Mouse (Mus musculus) myocyte (in vitro differentiated cells): ENCODE measurements at regions not wholly inside any gene's neighbourhood (a gene's known extent, or its start where the extent isn't known, plus 50 kb on each side); places are given as distances from the start of the nearest gene placed in this dataset.
"Not testable (repeated sequence)": the region's sequence is repeated elsewhere in the genome, so short reads cannot be mapped to it uniquely, and the experiment has no call there.

Source experiments
- H3K27me3 ChIP-seq: one replicate; pipeline ENCODE4 v1.6.1; 2011; ENCODE audit not compliant: control insufficient read depth, insufficient read depth, insufficient read length
- H3K36me3 ChIP-seq: one replicate; pipeline ENCODE4 v1.6.1; 2011; ENCODE audit not compliant: control insufficient read depth, insufficient read depth
- H3K4me2 ChIP-seq: one replicate; pipeline ENCODE4 v1.6.1; 2011; ENCODE audit warnings: low read depth, control low read depth
- H3K4me3 ChIP-seq: one replicate; pipeline ENCODE4 v1.5.1; 2011; ENCODE audit warnings: mild to moderate bottlenecking, control low read depth, moderate library complexity
- H3K79me2 ChIP-seq: one replicate; pipeline ENCODE4 v1.6.1; 2011; ENCODE audit not compliant: control insufficient read depth, insufficient read depth
- H3ac ChIP-seq: one replicate; pipeline ENCODE4 v1.6.1; 2011; ENCODE audit not compliant: control insufficient read depth, insufficient read length
- CEBPB ChIP-seq: IDR thresholded peaks from 2 replicates; pipeline ENCODE4 v1.6.1; 2011; ENCODE audit warnings: mild to moderate bottlenecking, moderate library complexity; ENCODE audit not compliant: poor library complexity, insufficient read depth, severe bottlenecking
- E2F4 ChIP-seq: IDR thresholded peaks from one replicate; pipeline ENCODE4 v1.6.1; 2011; ENCODE audit warnings: mild to moderate bottlenecking, control low read depth, moderate library complexity; ENCODE audit not compliant: insufficient read depth
- MAX ChIP-seq: IDR thresholded peaks from one replicate; pipeline ENCODE4 v1.6.1; 2011; ENCODE audit warnings: low read depth, mild to moderate bottlenecking, control low read depth
- MYOD1 ChIP-seq, 3 experiments: IDR thresholded peaks; one replicate each; pipeline ENCODE4 v1.6.1; 2011; ENCODE audit warnings: control low read depth in 2 of 3, low read depth in 2 of 3, mild to moderate bottlenecking in 2 of 3, moderate library complexity in 1 of 3; ENCODE audit not compliant: insufficient read length in 2 of 3, control insufficient read depth in 1 of 3
- MYOG ChIP-seq, 3 experiments: IDR thresholded peaks; one replicate each; pipeline ENCODE4 v1.6.1; 2011; ENCODE audit warnings: control low read depth in 2 of 3, low read depth in 2 of 3, mild to moderate bottlenecking in 2 of 3; ENCODE audit not compliant: insufficient read length in 2 of 3, control insufficient read depth in 1 of 3, insufficient read depth in 1 of 3
- POLR2A ChIP-seq: IDR thresholded peaks from one replicate; pipeline ENCODE4 v1.6.1; 2011; ENCODE audit warnings: low read depth, mild to moderate bottlenecking, control low read depth, moderate library complexity; ENCODE audit not compliant: insufficient read length
- POLR2AphosphoS2 ChIP-seq: IDR thresholded peaks from one replicate; pipeline ENCODE4 v1.6.1; 2011; ENCODE audit warnings: low read depth, control low read depth; ENCODE audit not compliant: insufficient read length
- REST ChIP-seq: IDR thresholded peaks from one replicate; pipeline ENCODE4 v1.6.1; 2011; ENCODE audit warnings: mild to moderate bottlenecking, control low read depth, moderate library complexity; ENCODE audit not compliant: insufficient read depth, insufficient read length
- SRF ChIP-seq: IDR thresholded peaks from one replicate; pipeline ENCODE4 v1.6.1; 2011; ENCODE audit warnings: low read depth; ENCODE audit not compliant: control insufficient read depth, insufficient read length
- TCF12 ChIP-seq: IDR thresholded peaks from one replicate; pipeline ENCODE4 v1.6.1; 2011; ENCODE audit warnings: mild to moderate bottlenecking, control low read depth; ENCODE audit not compliant: poor library complexity, insufficient read depth, severe bottlenecking
- TCF3 ChIP-seq: IDR thresholded peaks from one replicate; pipeline ENCODE4 v1.6.1; 2011; ENCODE audit warnings: low read depth, control low read depth; ENCODE audit not compliant: insufficient read length
- USF1 ChIP-seq: IDR thresholded peaks from one replicate; pipeline ENCODE4 v1.6.1; 2011; ENCODE audit warnings: low read depth, mild to moderate bottlenecking, control low read depth, moderate library complexity

GRCm38 (mm10) chr7:83459520-83459919 is 125.2 kb upstream of the Tmc3 start:
- H3ac ChIP-seq: no peak overlapping the region
- H3K79me2 ChIP-seq: no peaks in the 10 kb centered on the region
- no peak for TF ChIP-seq MAX
- TF ChIP-seq MYOD1 (IDR thresholded peaks at IDR 0.05; ENCODE audit: control insufficient read depth in 1 of 3, insufficient read length in 2 of 3, low read depth in 2 of 3): no peak
- no peak for TF ChIP-seq CEBPB
- TF ChIP-seq MYOG (IDR thresholded peaks at IDR 0.05; ENCODE audit: control insufficient read depth in 1 of 3, insufficient read depth in 1 of 3, insufficient read length in 2 of 3, low read depth in 2 of 3): no peak
- TF ChIP-seq REST: no peak
- no peak for TF ChIP-seq TCF3
- TF ChIP-seq SRF: no peak
- TF ChIP-seq USF1: no peak
- TF ChIP-seq POLR2AphosphoS2: no peak
- no peak for TF ChIP-seq TCF12
- TF ChIP-seq E2F4: no peak
- TF ChIP-seq POLR2A: no peak
- H3K4me3 ChIP-seq: no peak overlapping the region
- H3K27me3 ChIP-seq: no peaks in the 10 kb centered on the region
- no peaks in the 10 kb centered on the region for H3K36me3 ChIP-seq
- no peak overlapping the region for H3K4me2 ChIP-seq

- Histone ChIP-seq H3ac (no peak overlapping the region), H3K36me3 (no peaks in the 10 kb centered on the region), H3K79me2 (no peaks in the 10 kb centered on the region), H3K27me3 (no peaks in the 10 kb centered on the region), H3K4me2 (no peak overlapping the region), H3K4me3 (no peak overlapping the region)
- no peak for TF ChIP-seq USF1
- no peak for TF ChIP-seq CEBPB
- TF ChIP-seq POLR2A: no peak
- TF ChIP-seq REST: no peak
- TF ChIP-seq SRF: no peak
- no peak for TF ChIP-seq TCF12
- no peak for TF ChIP-seq MYOD1 (IDR thresholded peaks at IDR 0.05; ENCODE audit: control insufficient read depth in 1 of 3, insufficient read length in 2 of 3, low read depth in 2 of 3)
- TF ChIP-seq MYOG (IDR thresholded peaks at IDR 0.05; ENCODE audit: control insufficient read depth in 1 of 3, insufficient read depth in 1 of 3, insufficient read length in 2 of 3, low read depth in 2 of 3): no peak
- no peak for TF ChIP-seq TCF3
- TF ChIP-seq POLR2AphosphoS2: no peak
- no peak for TF ChIP-seq MAX
- no peak for TF ChIP-seq E2F4
Measured at GRCm38 (mm10) chr7:83467006-83467405, 117.7 kb upstream of the Tmc3 start.

GRCm38 (mm10) chr7:83469856-83470255 is 114.9 kb upstream of the Tmc3 start:
- not testable (repeated sequence) for H3ac ChIP-seq, H3K36me3 ChIP-seq, H3K79me2 ChIP-seq, H3K27me3 ChIP-seq, H3K4me2 ChIP-seq, H3K4me3 ChIP-seq

- Histone ChIP-seq H3ac (no peak overlapping the region), H3K4me3 (no peak overlapping the region), H3K79me2 (no peaks in the 10 kb centered on the region), H3K36me3 (no peaks in the 10 kb centered on the region), H3K27me3 (no peaks in the 10 kb centered on the region), H3K4me2 (no peak overlapping the region)
- TF ChIP-seq CEBPB (no peak), POLR2AphosphoS2 (no peak), MYOD1 (IDR thresholded peaks at IDR 0.05; ENCODE audit: control insufficient read depth in 1 of 3, insufficient read length in 2 of 3, low read depth in 2 of 3) (no peak), MYOG (IDR thresholded peaks at IDR 0.05; ENCODE audit: control insufficient read depth in 1 of 3, insufficient read depth in 1 of 3, insufficient read length in 2 of 3, low read depth in 2 of 3) (no peak), MAX (no peak), TCF3 (no peak), POLR2A (no peak), SRF (no peak), E2F4 (no peak), USF1 (no peak), REST (no peak), TCF12 (no peak)
Measured at GRCm38 (mm10) chr7:83471111-83471510, 113.6 kb upstream of the Tmc3 start.

GRCm38 (mm10) chr7:83474471-83474870 is 110.3 kb upstream of the Tmc3 start:
- Histone ChIP-seq H3ac (no peak overlapping the region), H3K4me2 (no peak overlapping the region), H3K27me3 (no peaks in the 10 kb centered on the region), H3K36me3 (no peaks in the 10 kb centered on the region), H3K79me2 (no peaks in the 10 kb centered on the region), H3K4me3 (no peak overlapping the region)
- TF ChIP-seq MYOD1 (IDR thresholded peaks at IDR 0.05; ENCODE audit: control insufficient read depth in 1 of 3, insufficient read length in 2 of 3, low read depth in 2 of 3) (no peak), MYOG (IDR thresholded peaks at IDR 0.05; ENCODE audit: control insufficient read depth in 1 of 3, insufficient read depth in 1 of 3, insufficient read length in 2 of 3, low read depth in 2 of 3) (no peak), SRF (no peak), POLR2A (no peak), MAX (no peak), USF1 (no peak), REST (no peak), TCF12 (no peak), TCF3 (no peak), CEBPB (no peak), E2F4 (no peak), POLR2AphosphoS2 (no peak)
